Mouse (Mus musculus): ENCODE measurements around the gene Mefv. TPM values are rescaled to one million over a fixed set of nuclear protein-coding genes. Genes with fewer than 3 reads are reported as not detected.
"Not testable (repeated sequence)": the region's sequence is repeated elsewhere in the genome, so short reads cannot be mapped to it uniquely, and the experiment has no call there.

Gene Mefv
- total RNA-seq (2021), result 0.11 and 0.26 TPM in 2 replicates
- long read RNA-seq, experiment 1, result 0 reads
- long read RNA-seq, experiment 2, result 0 reads

GRCm38 (mm10) chr16:3717980-3718379 is at the start of gene Mefv:
TSS of gene Mefv (minus strand) at chr16:3718097.
- DNase-seq, result no peak

GRCm38 (mm10) chr16:3748976-3749375 is 31.1 kb upstream of the Mefv start:
- DNase-seq, result no peak

- DNase-seq, result no peak
Measured at GRCm38 (mm10) chr16:3745656-3746055, 27.8 kb upstream of the Mefv start.

- peak; percentile 63 for DNase-seq
Measured at GRCm38 (mm10) chr16:3744186-3744700, 26.3 kb upstream of the Mefv start.

GRCm38 (mm10) chr16:3743503-3744185 is 25.7 kb upstream of the Mefv start, which contains the start of gene Zfp263:
TSS of gene Zfp263 (plus strand) at chr16:3744093.
- peak; percentile 95 for DNase-seq

GRCm38 (mm10) chr16:3742466-3742865 is 24.6 kb upstream of the Mefv start:
- no peak for DNase-seq

GRCm38 (mm10) chr16:3733198-3733732 is 15.4 kb upstream of the Mefv start:
- DNase-seq, result no peak

- DNase-seq, result no peak
Measured at GRCm38 (mm10) chr16:3732612-3733011, 14.7 kb upstream of the Mefv start.

- no peak for DNase-seq
Measured at GRCm38 (mm10) chr16:3727980-3728720, 10.3 kb upstream of the Mefv start.

- no peak for DNase-seq
Measured at GRCm38 (mm10) chr16:3723231-3723630, 5.3 kb upstream of the Mefv start.

- no peak for DNase-seq
Measured at GRCm38 (mm10) chr16:3714731-3715130, 3.2 kb downstream of the Mefv start.

- DNase-seq, result no peak
Measured at GRCm38 (mm10) chr16:3706680-3707079, 11.2 kb downstream of the Mefv start.

GRCm38 (mm10) chr16:3700893-3701292 is 17.0 kb downstream of the Mefv start:
- DNase-seq, result no peak

GRCm38 (mm10) chr16:3699281-3699680 is 18.6 kb downstream of the Mefv start:
- DNase-seq, result no peak

- not testable (repeated sequence) for DNase-seq
Measured at GRCm38 (mm10) chr16:3689608-3690007, 28.3 kb downstream of the Mefv start.

Other genes starting within 250 kb of the Mefv start
- not detected in 2 replicates for gene Olfr161, start 127.1 kb downstream of the Mefv start, total RNA-seq (2021)
- gene Zfp263, start 26.0 kb upstream of the Mefv start, total RNA-seq (2021), result 19.3 and 20.5 TPM in 2 replicates
- gene Olfr15, start 112.8 kb upstream of the Mefv start, total RNA-seq (2021), result not detected in 2 replicates
- gene Zfp174, start 129.2 kb upstream of the Mefv start, total RNA-seq (2021), result 3.9 and 5.6 TPM in 2 replicates
- 68.1 and 83.4 TPM in 2 replicates for gene Naa60, start 154.3 kb upstream of the Mefv start, total RNA-seq (2021)
- gene Zfp597, start 166.5 kb upstream of the Mefv start, total RNA-seq (2021), result 15.6 and 20.1 TPM in 2 replicates
- gene Gm20695, start 166.6 kb upstream of the Mefv start, total RNA-seq (2021), result 0.86 and 1.4 TPM in 2 replicates
- gene 1700037C18Rik, start 190.6 kb upstream of the Mefv start, total RNA-seq (2021), result 3.0 and 3.3 TPM in 2 replicates
- gene Cluap1, start 190.7 kb upstream of the Mefv start, total RNA-seq (2021), result 15.6 and 18.3 TPM in 2 replicates

Data from adrenal gland, postnatal 14 days (tissue).